Mouse (Mus musculus): ENCODE results near the gene Spata18.

- TF ChIP-seq TCF12 (IDR thresholded peaks at IDR 0.05; ENCODE audit: insufficient read depth, poor library complexity, severe bottlenecking) (no peak), MYOG (IDR thresholded peaks at IDR 0.05; ENCODE audit: control insufficient read depth in 1 of 3, insufficient read depth in 1 of 3, insufficient read length in 2 of 3, low read depth in 2 of 3) (no peak), POLR2A (IDR thresholded peaks at IDR 0.05; ENCODE audit: insufficient read length, low read depth) (no peak), REST (IDR thresholded peaks at IDR 0.05; ENCODE audit: insufficient read depth, insufficient read length) (no peak), MAX (IDR thresholded peaks at IDR 0.05; ENCODE audit: low read depth) (no peak), CEBPB (IDR thresholded peaks at IDR 0.05; ENCODE audit: insufficient read depth, poor library complexity, severe bottlenecking) (no peak)
Measured at GRCm38 (mm10) chr5:73704263-73704662, 53.1 kb downstream of the Spata18 start.

Data from myocyte (in vitro differentiated cells).